Mouse (Mus musculus) gastrocnemius, postnatal 10 days (tissue): ENCODE results near the gene Cend1. TPM values are rescaled to one million over a fixed set of nuclear protein-coding genes. Genes with fewer than 3 reads are reported as not detected.
A peak's percentile ranks its signal among the peaks of the same experiment; 100 is the strongest.
"Not testable (repeated sequence)": the region's sequence is repeated elsewhere in the genome, so short reads cannot be mapped to it uniquely, and the experiment has no call there.

Source experiments
- DNase-seq: peaks from one replicate; pipeline ENCODE4 v3.0.0; 2021; ENCODE audit warnings: mixed read lengths
- total RNA-seq, 2 experiments: library from RNA; stranded (reverse); gene quantifications; 2 replicates each; pipeline ENCODE4 v1.2.3; 2021

Cend1 gene
- total RNA-seq, 2 experiments from 2014 or later = 0.66 to 1.4 TPM

GRCm38 (mm10) chr7:141429840-141430584 is 721 bp upstream of the Cend1 start:
- no peak for DNase-seq

GRCm38 (mm10) chr7:141428701-141429100 is 590 bp downstream of the Cend1 start:
- no peak for DNase-seq

- no peak for DNase-seq
These were observed 2.2 kb downstream of the Cend1 start for GRCm38 (mm10) chr7:141426948-141427730.

- no peak for DNase-seq
These were observed 5.5 kb downstream of the Cend1 start for GRCm38 (mm10) chr7:141423811-141424210.

GRCm38 (mm10) chr7:141420030-141420702 is 9.1 kb downstream of the Cend1 start:
- no peak for DNase-seq

- DNase-seq = no peak
These were observed 10.3 kb downstream of the Cend1 start for GRCm38 (mm10) chr7:141418970-141419369.

- no peak for DNase-seq
These were observed 11.3 kb downstream of the Cend1 start for GRCm38 (mm10) chr7:141417731-141418681.

GRCm38 (mm10) chr7:141416144-141416841 is 13.0 kb downstream of the Cend1 start:
- DNase-seq = no peak

- DNase-seq = peak; percentile 100
These were observed 15.3 kb downstream of the Cend1 start, which contains the start of gene Gatd1 for GRCm38 (mm10) chr7:141413809-141414584. TSS of gene Gatd1 (minus strand) at chr7:141414136.

- no peak for DNase-seq
These were observed 16.0 kb downstream of the Cend1 start for GRCm38 (mm10) chr7:141413331-141413730.

- no peak for DNase-seq
These were observed 17.6 kb downstream of the Cend1 start for GRCm38 (mm10) chr7:141411667-141412066.

- no peak for DNase-seq
These were observed 18.7 kb downstream of the Cend1 start for GRCm38 (mm10) chr7:141410631-141411030.

- peak; percentile 88 for DNase-seq
These were observed 20.5 kb downstream of the Cend1 start for GRCm38 (mm10) chr7:141408833-141409232.

- DNase-seq = not testable (repeated sequence)
These were observed 21.6 kb downstream of the Cend1 start for GRCm38 (mm10) chr7:141407670-141408069.

GRCm38 (mm10) chr7:141405466-141405865 is 23.8 kb downstream of the Cend1 start:
- DNase-seq = no peak

- peak; percentile 60 for DNase-seq
These were observed 26.0 kb downstream of the Cend1 start for GRCm38 (mm10) chr7:141403305-141403704.

- no peak for DNase-seq
These were observed 33.9 kb downstream of the Cend1 start for GRCm38 (mm10) chr7:141395348-141395747.

- DNase-seq = peak; percentile 75
These were observed 34.5 kb downstream of the Cend1 start for GRCm38 (mm10) chr7:141394771-141395170.

GRCm38 (mm10) chr7:141394158-141394557 is 35.1 kb downstream of the Cend1 start:
- no peak for DNase-seq
